Mouse (Mus musculus) kidney, embryonic 14.5 days (tissue): Measurements from ENCODE around the gene Oprm1. TPM values are rescaled to one million over a fixed set of nuclear protein-coding genes. Genes with fewer than 3 reads are reported as not detected.
A peak's percentile ranks its signal among the peaks of the same experiment; 100 is the strongest.

Source experiments
- ATAC-seq: fragments of 200-750 bp; cut with Nextera tagmentation; 2 replicates; pipeline ENCODE4 v1.8.0; 2017; ENCODE audit warnings: moderate number of reproducible peaks, mild to moderate bottlenecking, moderate TSS enrichment, moderate library complexity; ENCODE audit not compliant: low FRiP score, low TSS enrichment
- H3K27ac ChIP-seq: fragments of 300-500 bp; sonication (generic); 2 replicates; pipeline ENCODE4 v1.5.1; 2014; ENCODE audit warnings: low read depth, mild to moderate bottlenecking, low read length, moderate library complexity, mixed read lengths
- H3K27me3 ChIP-seq: fragments of 300-500 bp; sonication (generic); 2 replicates; pipeline ENCODE4 v1.6.1; 2014; ENCODE audit warnings: mild to moderate bottlenecking, low read length; ENCODE audit not compliant: control insufficient read depth, insufficient read depth
- H3K36me3 ChIP-seq: fragments of 300-500 bp; sonication (generic); 2 replicates; pipeline ENCODE4 v1.6.1; 2014; ENCODE audit warnings: low read length, mixed read lengths; ENCODE audit not compliant: control insufficient read depth, insufficient read depth
- H3K4me1 ChIP-seq: fragments of 300-500 bp; sonication (generic); 2 replicates; pipeline ENCODE4 v1.6.1; 2014; ENCODE audit warnings: low read length, mixed read lengths; ENCODE audit not compliant: control insufficient read depth, insufficient read depth
- H3K4me2 ChIP-seq: fragments of 300-500 bp; sonication (generic); replicated peaks from 2 replicates; pipeline ENCODE4 v1.6.1; 2014; ENCODE audit warnings: low read depth, mild to moderate bottlenecking, low read length
- H3K4me3 ChIP-seq: fragments of 300-500 bp; sonication (generic); 2 replicates; pipeline ENCODE4 v1.5.1; 2014; ENCODE audit warnings: mild to moderate bottlenecking, low read length
- H3K9ac ChIP-seq: fragments of 300-500 bp; sonication (generic); 2 replicates; pipeline ENCODE4 v1.6.1; 2014; ENCODE audit warnings: low read depth, mild to moderate bottlenecking, low read length, moderate library complexity
- H3K9me3 ChIP-seq: fragments of 300-500 bp; sonication (generic); 2 replicates; pipeline ENCODE4 v1.6.1; 2016; ENCODE audit warnings: low read length; ENCODE audit not compliant: control insufficient read depth
- WGBS: fragments of 180-500 bp; shearing (Covaris S2); extraction: QIAGEN DNeasy Blood & Tissue Kit; methylation state at CpG from one replicate; pipeline ENCODE4 v1.1.7; 2014; 5-methylcytosine and 5-hydroxymethylcytosine counted together
- polyA plus RNA-seq: library from polyadenylated mRNA; unstranded; fragments of >200 nt; fragmentation: Nextera tagmentation; extraction: Ambion mirVana; gene quantifications from 2 replicates; pipeline ENCODE4 v1.2.1, GENCODE M21; 2014

The Oprm1 gene
- polyA plus RNA-seq, 1 experiment from 2014 or later, result 0.14 TPM

DNA sequence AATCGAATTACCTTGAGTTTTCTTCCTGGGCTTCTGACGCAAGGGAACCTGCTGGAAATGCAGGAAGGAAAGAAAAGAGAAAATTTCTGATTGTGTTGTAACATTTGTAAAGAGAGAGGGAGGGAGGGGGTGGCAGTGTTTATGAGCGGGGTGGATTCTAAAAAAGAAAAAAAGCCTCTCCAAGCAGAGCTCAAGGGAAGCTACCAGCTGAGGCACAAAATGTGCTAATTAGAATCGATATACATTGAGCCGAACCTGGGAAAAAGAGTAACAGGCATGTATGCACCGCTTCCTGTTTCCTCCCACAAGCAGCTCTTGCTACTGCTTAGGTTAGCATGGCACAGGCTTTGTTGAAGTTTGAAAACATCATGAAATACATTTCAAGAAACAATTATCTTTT, 221.9 kb downstream of the Oprm1 start:
- no peaks in the 10 kb centered on the region for H3K27me3 ChIP-seq
- H3K4me2 ChIP-seq, result peak overlapping the region; percentile 31
- H3K9ac ChIP-seq, result peak overlapping the region; percentile 28; the same call in 1 of the 2 replicates
- H3K27ac ChIP-seq, result no peak overlapping the region
- 19% methylated on average over 6 of the region's 6 CpGs for WGBS
- H3K36me3 ChIP-seq, result no peaks in the 10 kb centered on the region
- no peak; the same call in 1 of the 2 replicates for ATAC-seq
- H3K4me3 ChIP-seq, result no peak overlapping the region
- 0 out of 2 replicates have a peak, but pooled peaks cover 4% of the 10 kb centered on the region for H3K4me1 ChIP-seq
- H3K9me3 ChIP-seq, result no peaks in the 10 kb centered on the region

GRCm38 (mm10) chr10:6982751-6983151, 224.4 kb downstream of the Oprm1 start:
- Histone ChIP-seq H3K36me3 (no peaks in the 10 kb centered on the region), H3K4me1 (0 out of 2 replicates have a peak, but pooled peaks cover 4% of the 10 kb centered on the region), H3K9ac (no peak overlapping the region), H3K27ac (no peak overlapping the region), H3K27me3 (no peaks in the 10 kb centered on the region), H3K4me2 (no peak overlapping the region), H3K4me3 (no peak overlapping the region), H3K9me3 (no peaks in the 10 kb centered on the region)
- peak; percentile 55 for ATAC-seq
- WGBS, result 49% methylated on average over 2 of the region's 2 CpGs

DNA sequence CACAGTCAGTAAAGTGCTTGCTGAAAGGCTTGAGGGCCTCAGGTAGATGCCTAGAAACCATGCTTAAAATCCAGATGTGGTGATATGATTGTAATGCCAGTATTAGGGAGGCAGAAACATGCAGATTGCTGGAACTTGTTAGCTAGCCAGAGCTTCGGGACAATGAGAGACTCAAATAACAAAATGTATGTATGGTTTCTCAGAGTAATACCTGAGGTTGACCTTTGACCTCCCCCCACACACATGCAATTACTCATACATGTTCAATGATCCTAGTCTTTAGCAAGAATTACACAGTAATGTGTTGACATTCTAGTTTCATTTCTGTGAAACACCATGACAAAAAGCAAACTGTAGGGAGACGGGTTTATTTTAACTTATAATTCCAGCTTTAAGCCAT, 225.1 kb downstream of the Oprm1 start:
- no peaks in the 10 kb centered on the region for H3K36me3 ChIP-seq
- H3K27me3 ChIP-seq, result no peaks in the 10 kb centered on the region
- WGBS, result 87% methylated on average over 2 of the region's 2 CpGs
- no peak overlapping the region for H3K9ac ChIP-seq
- no peaks in the 10 kb centered on the region for H3K9me3 ChIP-seq
- 0 out of 2 replicates have a peak, but pooled peaks cover 4% of the 10 kb centered on the region for H3K4me1 ChIP-seq
- H3K4me2 ChIP-seq, result no peak overlapping the region
- no peak for ATAC-seq
- H3K4me3 ChIP-seq, result no peak overlapping the region
- H3K27ac ChIP-seq, result no peak overlapping the region

- Histone ChIP-seq H3K9ac (no peak overlapping the region), H3K27me3 (no peaks in the 10 kb centered on the region), H3K4me1 (no peaks in the 10 kb centered on the region), H3K27ac (no peak overlapping the region), H3K4me2 (no peak overlapping the region), H3K36me3 (no peaks in the 10 kb centered on the region), H3K4me3 (no peak overlapping the region), H3K9me3 (no peaks in the 10 kb centered on the region)
- no peak for ATAC-seq
- 88% methylated on average over 4 of the region's 4 CpGs for WGBS
Measured at GRCm38 (mm10) chr10:6986246-6986645, 227.9 kb downstream of the Oprm1 start.

DNA sequence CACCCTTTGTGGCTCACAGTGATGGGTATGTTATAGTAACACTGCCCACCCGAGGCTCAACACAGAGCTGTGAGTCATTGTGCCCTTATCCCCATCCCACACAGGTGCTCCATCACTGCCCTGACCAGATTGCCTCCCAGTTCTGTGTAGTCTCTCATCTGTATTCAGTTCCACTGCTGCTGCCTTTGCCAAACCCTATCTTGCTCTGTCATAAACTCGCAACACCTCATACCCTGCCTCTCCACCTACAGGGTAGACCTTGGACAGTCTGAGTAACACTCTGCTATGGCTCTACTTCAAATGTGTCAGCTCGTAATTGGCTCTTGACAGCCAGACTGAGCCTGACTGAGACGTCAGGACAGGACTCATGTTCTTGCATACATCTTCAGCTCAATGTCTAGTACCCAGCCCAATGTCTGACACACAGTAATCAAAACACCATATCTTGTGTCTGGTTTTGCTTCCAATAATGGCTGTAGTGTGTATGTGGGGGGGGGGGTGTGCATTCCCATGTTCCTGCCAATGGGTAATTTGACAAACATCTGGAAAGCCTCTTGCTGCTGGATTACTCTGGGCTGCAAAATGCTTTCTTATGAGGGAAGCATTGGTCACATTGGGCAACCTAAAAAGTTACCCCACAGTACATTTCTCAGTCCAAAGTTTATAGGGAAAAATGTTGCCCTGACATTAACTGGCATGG, 229.2 kb downstream of the Oprm1 start:
- H3K4me2 ChIP-seq, result no peak overlapping the region
- no peaks in the 10 kb centered on the region for H3K36me3 ChIP-seq
- no peaks in the 10 kb centered on the region for H3K4me1 ChIP-seq
- H3K4me3 ChIP-seq, result no peak overlapping the region
- WGBS, result 72% methylated on average over 4 of the region's 4 CpGs
- no peak for ATAC-seq
- H3K9ac ChIP-seq, result no peak overlapping the region
- no peaks in the 10 kb centered on the region for H3K9me3 ChIP-seq
- no peaks in the 10 kb centered on the region for H3K27me3 ChIP-seq
- no peak overlapping the region for H3K27ac ChIP-seq

DNA sequence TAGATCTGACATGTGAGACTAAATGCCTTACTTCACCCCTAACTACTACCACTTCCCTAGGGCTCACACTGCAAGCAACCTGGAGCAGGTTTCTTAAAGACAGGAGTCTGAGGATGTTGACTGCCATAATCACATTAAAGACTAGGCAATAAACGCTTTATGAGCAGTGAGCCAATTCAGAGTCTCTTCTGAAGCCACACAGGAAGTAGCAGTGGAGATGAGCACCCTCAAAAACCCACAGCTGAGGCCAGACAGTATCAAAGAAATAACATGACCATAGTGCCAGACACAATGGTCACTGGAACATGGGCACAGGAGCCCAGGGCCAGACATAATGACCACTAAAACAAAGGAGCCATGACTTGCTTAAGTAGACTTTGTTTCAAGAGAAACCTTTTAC, 230.2 kb downstream of the Oprm1 start:
- no peak overlapping the region for H3K9ac ChIP-seq
- no peak overlapping the region for H3K27ac ChIP-seq
- no peaks in the 10 kb centered on the region for H3K4me1 ChIP-seq
- no peaks in the 10 kb centered on the region for H3K9me3 ChIP-seq
- no peak overlapping the region for H3K4me3 ChIP-seq
- no peak for ATAC-seq
- WGBS, result 74% methylated on average over 1 of the region's 1 CpGs
- H3K4me2 ChIP-seq, result no peak overlapping the region
- no peaks in the 10 kb centered on the region for H3K36me3 ChIP-seq
- no peaks in the 10 kb centered on the region for H3K27me3 ChIP-seq

GRCm38 (mm10) chr10:6996895-6997294, 238.6 kb downstream of the Oprm1 start:
- Histone ChIP-seq H3K4me1 (no peaks in the 10 kb centered on the region), H3K4me2 (no peak overlapping the region), H3K9ac (no peak overlapping the region), H3K4me3 (no peak overlapping the region), H3K27ac (no peak overlapping the region), H3K36me3 (no peaks in the 10 kb centered on the region), H3K27me3 (no peaks in the 10 kb centered on the region), H3K9me3 (no peaks in the 10 kb centered on the region)
- ATAC-seq, result no peak
- 77% methylated on average over 3 of the region's 3 CpGs for WGBS

GRCm38 (mm10) chr10:6998576-6999250, 240.4 kb downstream of the Oprm1 start:
- Histone ChIP-seq H3K27me3 (no peaks in the 10 kb centered on the region), H3K9me3 (no peaks in the 10 kb centered on the region), H3K36me3 (no peaks in the 10 kb centered on the region), H3K27ac (no peak overlapping the region), H3K9ac (no peak overlapping the region), H3K4me1 (no peaks in the 10 kb centered on the region), H3K4me3 (no peak overlapping the region), H3K4me2 (no peak overlapping the region)
- 83% methylated on average over 4 of the region's 4 CpGs for WGBS
- ATAC-seq, result no peak

GRCm38 (mm10) chr10:6999355-6999754, 241.0 kb downstream of the Oprm1 start:
- Histone ChIP-seq H3K9me3 (no peaks in the 10 kb centered on the region), H3K4me3 (no peak overlapping the region), H3K4me2 (no peak overlapping the region), H3K9ac (no peak overlapping the region), H3K4me1 (no peaks in the 10 kb centered on the region), H3K27me3 (no peaks in the 10 kb centered on the region), H3K27ac (no peak overlapping the region), H3K36me3 (no peaks in the 10 kb centered on the region)
- WGBS, result 85% methylated on average over 3 of the region's 3 CpGs
- ATAC-seq, result no peak
